Mouse (Mus musculus): ENCODE measurements around the gene Mdk.

Gene Mdk

GRCm38 (mm10) chr2:91958701-91959457 is 26.8 kb upstream of the Mdk start:
- DNase-seq (ENCODE audit: extremely low read depth, low read depth): no peak

DNA sequence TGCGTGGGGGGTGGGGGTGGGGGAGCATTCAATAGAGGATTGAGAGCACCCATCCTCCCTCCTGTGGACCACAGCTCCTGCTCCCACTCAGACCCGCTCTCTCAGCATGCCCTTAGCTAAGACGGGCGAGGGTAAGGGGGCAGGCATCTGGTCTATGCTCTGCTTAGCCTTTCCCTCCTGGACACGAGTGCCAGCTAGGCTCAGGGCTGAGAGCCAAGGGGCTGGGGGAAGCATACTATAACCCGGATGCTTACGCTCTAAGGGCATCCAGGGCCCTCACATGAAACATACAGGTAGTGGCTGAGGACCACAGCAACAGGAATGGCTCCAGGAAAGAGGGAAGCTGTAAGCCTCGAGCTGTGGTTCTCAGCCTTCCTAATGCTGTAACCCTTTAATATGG is 26.0 kb upstream of the Mdk start:
- DNase-seq (ENCODE audit: extremely low read depth, low read depth): no peak

DNA sequence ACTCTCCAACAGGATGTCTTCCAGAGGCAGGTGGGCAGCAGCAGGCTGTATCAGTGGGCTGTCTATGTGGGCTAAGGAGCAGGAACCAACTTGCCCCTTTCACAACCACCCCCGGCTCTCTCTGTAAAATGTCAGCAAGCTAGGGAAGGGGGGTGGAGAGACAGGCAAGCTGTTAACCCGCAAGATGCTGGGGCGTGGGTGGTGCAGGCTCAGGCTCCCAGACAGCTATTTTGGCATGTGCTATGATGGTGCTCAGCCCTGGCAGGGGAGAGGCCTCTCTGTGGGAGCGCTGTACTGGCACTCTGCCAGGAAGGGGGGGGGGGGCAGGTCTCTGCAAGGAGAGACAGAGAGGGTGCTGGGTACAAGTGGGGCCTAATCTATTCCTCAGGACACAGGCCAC is 25.0 kb upstream of the Mdk start:
- no peak for DNase-seq (ENCODE audit: extremely low read depth, low read depth)

- no peak for DNase-seq (ENCODE audit: extremely low read depth, low read depth)
Observed at GRCm38 (mm10) chr2:91955875-91956274, 23.8 kb upstream of the Mdk start.

- no peak for DNase-seq (ENCODE audit: extremely low read depth, low read depth)
Observed at GRCm38 (mm10) chr2:91955121-91955591, 23.1 kb upstream of the Mdk start.

GRCm38 (mm10) chr2:91953825-91954224 is 21.7 kb upstream of the Mdk start:
- no peak for DNase-seq (ENCODE audit: extremely low read depth, low read depth)

DNA sequence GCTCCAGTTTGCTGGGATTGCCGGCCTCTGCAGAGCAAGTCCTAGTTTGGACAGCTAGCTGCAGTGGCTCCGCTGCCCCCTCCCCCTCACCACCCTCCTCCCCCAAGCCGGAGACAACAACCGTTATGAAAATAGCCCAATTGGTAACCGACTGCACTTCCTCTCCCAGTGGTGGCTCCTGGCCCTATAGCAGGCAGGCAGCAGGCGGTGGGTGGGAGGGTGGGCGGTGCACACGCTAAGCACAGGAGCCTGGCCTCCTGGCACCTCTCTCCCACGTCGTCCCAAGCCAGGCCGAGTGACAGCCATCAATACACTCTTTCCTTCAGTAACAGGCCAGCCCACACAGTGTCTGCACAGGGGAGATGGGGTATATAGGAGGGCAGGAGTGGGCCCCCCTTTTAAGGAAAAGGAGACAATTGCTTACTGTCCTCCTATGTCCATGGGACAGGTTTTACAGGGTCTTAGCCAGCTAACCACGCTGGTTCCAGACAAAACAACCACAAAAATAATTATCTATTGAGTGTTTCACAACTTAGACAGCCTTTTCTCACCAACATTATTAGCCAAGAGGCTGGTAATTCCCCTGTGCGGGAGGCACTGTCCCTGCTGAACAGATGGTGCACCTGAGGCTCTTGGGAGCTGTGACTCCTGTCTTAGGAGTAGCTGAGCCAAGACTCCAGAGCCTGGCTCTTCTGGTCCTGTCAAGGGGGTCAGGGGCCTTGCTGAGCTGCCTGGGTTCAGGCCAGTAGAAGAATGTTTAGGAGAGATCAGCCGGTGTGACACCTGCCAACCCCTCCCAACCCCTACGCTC is 18.4 kb upstream of the Mdk start:
- DNase-seq (ENCODE audit: extremely low read depth, low read depth): peak; percentile 84

DNA sequence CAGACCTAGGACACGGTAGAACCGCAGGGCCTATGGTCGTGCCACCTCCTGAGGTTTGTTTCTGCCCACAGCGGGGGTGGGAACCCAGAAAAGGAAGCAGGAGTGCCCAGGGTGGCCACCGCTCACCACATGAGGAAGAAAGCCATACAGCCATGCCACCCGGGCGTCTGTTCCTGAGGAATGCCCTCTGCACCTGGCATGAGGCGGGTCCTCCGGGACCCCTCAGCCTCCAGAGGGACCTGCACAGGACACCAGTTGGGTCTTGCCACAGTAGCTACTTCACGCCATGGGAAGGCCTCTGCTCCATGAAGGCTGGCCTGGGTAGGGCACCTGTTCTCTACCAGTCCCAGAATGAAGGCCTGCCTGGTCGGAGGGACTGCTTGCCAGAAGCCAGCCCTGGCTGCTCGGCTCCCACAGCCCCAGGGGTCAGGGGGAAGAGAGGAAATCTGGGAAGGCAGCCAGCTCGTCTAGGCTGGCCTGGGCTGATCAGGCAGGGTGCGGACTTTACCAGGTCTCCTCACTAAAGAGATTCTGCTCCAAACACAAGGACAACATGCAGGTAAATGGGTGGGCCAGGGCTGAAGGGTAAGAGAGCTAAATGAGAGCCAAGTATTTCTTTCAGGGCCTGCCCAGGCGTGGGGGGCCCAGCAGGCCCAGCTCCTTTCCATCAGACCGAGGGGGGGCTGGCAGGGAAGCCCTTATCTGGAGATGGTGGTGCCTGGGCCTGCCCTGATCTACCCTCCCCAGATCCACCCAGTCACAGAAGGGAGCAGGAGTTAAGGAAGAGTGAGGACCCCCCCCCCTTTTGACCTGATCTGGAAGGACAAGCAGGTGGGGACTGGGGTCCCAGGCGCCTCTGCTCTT is 17.5 kb upstream of the Mdk start:
- DNase-seq (ENCODE audit: extremely low read depth, low read depth): no peak

GRCm38 (mm10) chr2:91948792-91949241 is 16.7 kb upstream of the Mdk start:
- no peak for DNase-seq (ENCODE audit: extremely low read depth, low read depth)

DNA sequence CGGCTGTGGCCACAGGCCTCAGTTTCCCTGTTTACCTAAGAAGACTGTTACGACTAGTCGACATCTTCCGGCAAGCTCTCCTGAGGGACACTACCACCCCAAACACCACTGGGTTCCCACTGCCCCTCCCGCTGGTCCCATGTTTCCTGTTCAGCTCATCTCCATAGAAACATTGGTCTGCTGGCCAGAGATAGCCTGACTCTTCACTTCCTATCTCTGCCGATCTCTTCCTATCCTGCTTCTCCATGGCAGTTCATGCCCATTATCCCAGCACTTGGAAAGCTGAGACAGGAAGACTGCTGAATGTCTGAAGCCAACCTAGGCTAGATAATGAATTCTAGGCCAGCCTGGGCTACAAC is 16.0 kb upstream of the Mdk start:
- DNase-seq (ENCODE audit: extremely low read depth, low read depth): no peak

DNA sequence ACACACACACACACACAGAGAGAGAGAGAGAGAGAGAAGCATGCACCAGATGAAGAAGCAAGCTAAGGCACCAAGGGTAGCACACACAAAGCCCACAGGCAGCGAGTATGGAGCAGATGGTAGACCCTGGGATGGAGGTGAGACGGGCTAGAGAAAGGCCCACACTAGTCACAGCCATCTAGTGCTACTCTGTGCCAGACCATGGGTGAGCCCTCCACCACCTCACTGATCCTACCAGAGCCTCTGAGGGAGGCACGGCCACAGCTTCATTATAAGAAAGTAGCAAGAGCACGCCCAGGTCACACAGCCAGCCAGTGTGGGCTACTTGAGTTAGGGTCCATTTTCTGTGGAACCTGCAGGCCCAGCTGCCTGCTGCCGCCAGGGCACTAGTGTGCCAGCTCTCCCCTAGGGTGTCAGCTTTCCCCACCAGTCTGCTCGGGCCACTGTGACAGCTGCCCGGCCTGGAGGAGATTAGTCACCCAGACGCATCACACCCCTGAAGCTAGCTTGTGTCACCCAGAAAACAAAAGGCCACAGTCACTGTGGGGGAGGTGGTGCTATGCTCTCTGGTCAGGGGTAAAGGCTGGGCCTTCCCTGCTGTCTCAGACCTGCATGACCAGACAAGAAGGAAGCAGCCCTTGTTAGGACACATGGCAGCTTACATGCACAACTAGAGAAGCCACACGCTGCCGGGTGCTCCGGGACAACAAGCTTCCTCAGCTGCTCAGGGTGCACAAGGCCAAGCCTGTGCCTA is 15.5 kb upstream of the Mdk start:
- no peak for DNase-seq (ENCODE audit: extremely low read depth, low read depth)

DNA sequence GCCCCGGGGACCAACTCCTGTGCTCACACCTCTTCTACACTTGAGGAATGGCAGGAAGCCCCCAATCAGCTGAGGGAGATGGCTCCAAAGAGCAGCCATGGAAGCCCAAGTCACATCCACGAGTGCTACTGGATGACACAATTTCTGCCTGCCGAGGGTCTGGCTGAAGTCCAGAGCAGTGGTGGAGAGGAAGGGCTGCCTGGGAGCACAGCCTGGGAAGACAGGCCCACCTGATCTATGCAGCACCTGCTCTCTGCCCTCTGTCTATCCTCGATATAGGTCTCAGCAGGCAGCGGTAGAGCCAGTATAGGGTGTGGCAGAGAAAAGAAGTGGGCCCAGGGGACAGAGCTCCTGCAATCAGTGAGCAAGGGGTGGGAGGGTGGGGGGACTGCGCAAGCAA is 14.7 kb upstream of the Mdk start:
- no peak for DNase-seq (ENCODE audit: extremely low read depth, low read depth)

- DNase-seq (ENCODE audit: extremely low read depth, low read depth): no peak
Observed at GRCm38 (mm10) chr2:91945483-91945882, 13.4 kb upstream of the Mdk start, which contains the start of gene Gm9821. Gene Gm9821, plus strand, starts transcription at chr2:91945703.

DNA sequence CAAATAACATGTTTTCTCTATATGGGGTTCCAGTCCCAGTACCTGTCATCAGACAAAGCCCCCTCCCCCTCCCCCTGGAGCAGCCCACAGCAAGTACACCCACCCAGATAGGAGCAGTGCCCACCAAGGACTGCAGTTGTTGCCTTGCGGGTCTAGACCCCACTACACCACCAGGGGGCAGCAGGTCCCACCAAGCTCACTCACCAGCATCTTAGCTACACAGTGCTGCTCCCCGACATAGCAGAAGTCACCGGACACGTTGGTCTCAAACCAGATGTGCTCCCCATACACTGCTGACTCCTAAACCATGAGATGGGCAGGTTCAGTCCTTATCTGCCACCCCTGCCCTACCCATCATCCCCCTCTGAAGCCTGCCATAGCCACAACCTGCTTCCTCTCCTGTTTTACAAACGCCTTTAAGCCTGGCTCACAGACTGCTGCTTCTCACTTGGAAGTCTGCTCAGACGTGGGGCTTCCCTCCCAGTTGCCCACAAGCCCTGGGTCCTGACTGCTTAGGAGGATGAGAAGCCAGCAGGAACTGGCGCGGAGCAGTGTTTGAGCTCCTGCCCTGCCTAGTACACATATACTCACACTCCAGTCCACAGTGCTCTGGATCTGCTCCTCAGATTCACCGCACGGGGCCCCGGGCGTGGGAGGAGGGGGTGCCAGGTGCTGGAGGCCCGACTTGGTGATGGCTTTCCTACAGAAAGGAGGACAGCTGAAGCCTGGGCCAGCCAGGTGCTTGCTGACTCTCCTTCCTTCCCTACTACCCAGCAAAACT is 12.3 kb upstream of the Mdk start:
- DNase-seq (ENCODE audit: extremely low read depth, low read depth): no peak

DNA sequence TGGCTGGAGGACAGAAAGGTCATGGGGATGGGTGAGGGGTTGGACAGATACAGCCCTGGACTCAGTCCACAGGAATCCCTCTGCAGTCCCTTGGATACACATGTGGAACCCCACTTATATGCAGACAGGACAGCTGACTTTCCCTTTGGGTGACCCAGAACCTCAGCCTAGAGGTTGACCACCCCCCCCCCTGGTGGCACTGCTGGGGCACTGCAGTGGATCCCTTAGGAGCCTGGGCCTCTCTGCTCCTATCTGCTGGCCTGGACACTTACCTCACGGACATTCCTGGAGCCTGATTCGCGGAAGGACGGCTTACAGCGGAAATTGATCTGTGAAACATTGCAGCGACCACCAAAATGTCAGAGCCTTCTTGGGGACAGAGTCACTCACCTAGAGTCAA is 10.3 kb upstream of the Mdk start:
- DNase-seq (ENCODE audit: extremely low read depth, low read depth): no peak

GRCm38 (mm10) chr2:91939303-91939935 is 7.3 kb upstream of the Mdk start:
- no peak for DNase-seq (ENCODE audit: extremely low read depth, low read depth)

DNA sequence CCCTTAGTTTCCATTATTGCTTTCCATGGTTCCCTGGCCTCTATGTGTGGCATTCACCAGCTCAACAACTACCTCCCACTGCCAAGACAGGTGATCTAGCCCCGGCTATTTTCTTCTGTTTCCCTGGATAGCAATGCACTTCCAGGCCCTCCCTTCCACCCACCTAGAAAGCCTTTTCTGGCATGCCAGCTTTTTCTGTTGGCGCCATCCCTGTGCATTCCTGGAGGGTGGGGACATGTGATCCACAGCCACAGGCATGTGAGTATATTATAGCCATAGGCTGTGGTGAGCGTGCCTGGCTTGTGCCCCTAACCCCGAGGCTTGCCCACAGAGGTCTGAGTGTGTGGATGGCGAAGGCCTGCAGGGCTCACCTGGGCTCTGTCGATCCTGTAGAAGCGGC is 4.1 kb upstream of the Mdk start:
- no peak for DNase-seq (ENCODE audit: extremely low read depth, low read depth)

- DNase-seq (ENCODE audit: extremely low read depth, low read depth): no peak
Observed at GRCm38 (mm10) chr2:91934826-91935525, 2.9 kb upstream of the Mdk start.

DNA sequence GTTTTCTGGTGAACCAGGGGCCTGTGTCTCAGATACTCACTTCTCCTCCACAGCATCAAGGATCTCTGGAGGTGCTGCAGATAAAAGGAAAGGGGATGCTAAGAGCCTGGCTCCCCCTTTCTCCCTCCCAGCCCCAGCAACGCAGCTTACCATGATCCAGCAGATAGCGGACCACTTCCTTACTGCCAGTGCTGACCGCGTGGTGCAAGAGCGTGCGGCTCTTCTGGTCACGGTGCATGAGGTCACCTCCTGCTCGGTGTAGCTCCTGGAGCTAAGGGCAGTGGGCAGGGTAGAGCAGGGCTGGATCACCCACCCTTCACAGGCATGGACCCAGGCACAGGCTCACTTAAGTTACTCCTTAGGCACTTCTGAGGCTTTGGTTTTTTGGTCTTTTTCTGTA is 1.9 kb upstream of the Mdk start:
- no peak for DNase-seq (ENCODE audit: extremely low read depth, low read depth)
